Mouse (Mus musculus) heart, embryonic 11.5 days (tissue): Measurements from ENCODE around the gene Adgrf3. TPM values are rescaled to one million over a fixed set of nuclear protein-coding genes. Genes with fewer than 3 reads are reported as not detected.
A peak's percentile ranks its signal among the peaks of the same experiment; 100 is the strongest.

Experiments used
- ATAC-seq: fragments of 200-750 bp; cut with Nextera tagmentation; replicated peaks from 2 replicates; pipeline ENCODE4 v1.8.0; 2017; ENCODE audit warnings: moderate library complexity; ENCODE audit not compliant: insufficient number of reproducible peaks, low FRiP score, low TSS enrichment
- H3K27ac ChIP-seq: fragments of 300-500 bp; sonication (generic); 2 replicates; pipeline ENCODE4 v1.5.1; 2014; ENCODE audit warnings: mild to moderate bottlenecking, low read depth, low read length
- H3K27me3 ChIP-seq: fragments of 300-500 bp; sonication (generic); 2 replicates; pipeline ENCODE4 v1.6.1; 2014; ENCODE audit warnings: mild to moderate bottlenecking, low read length, mixed read lengths; ENCODE audit not compliant: control insufficient read depth, insufficient read depth
- H3K36me3 ChIP-seq: fragments of 300-500 bp; sonication (generic); 2 replicates; pipeline ENCODE4 v1.6.1; 2014; ENCODE audit warnings: mild to moderate bottlenecking, low read length, moderate library complexity, mixed read lengths; ENCODE audit not compliant: control insufficient read depth, insufficient read depth
- H3K4me1 ChIP-seq: fragments of 300-500 bp; sonication (generic); 2 replicates; pipeline ENCODE4 v1.6.1; 2014; ENCODE audit warnings: low read length; ENCODE audit not compliant: control insufficient read depth, insufficient read depth
- H3K4me2 ChIP-seq: fragments of 300-500 bp; sonication (generic); 2 replicates; pipeline ENCODE4 v1.6.1; 2014; ENCODE audit warnings: mild to moderate bottlenecking, moderate library complexity
- H3K4me3 ChIP-seq: fragments of 300-500 bp; sonication (generic); 2 replicates; pipeline ENCODE4 v1.5.1; 2014; ENCODE audit warnings: low read depth, low read length
- H3K9ac ChIP-seq: fragments of 300-500 bp; sonication (generic); 2 replicates; pipeline ENCODE4 v1.6.1; 2014; ENCODE audit warnings: mild to moderate bottlenecking, low read depth, low read length, moderate library complexity
- H3K9me3 ChIP-seq: fragments of 300-500 bp; sonication (generic); replicated peaks from 2 replicates; pipeline ENCODE4 v1.6.1; 2016; ENCODE audit warnings: low read length; ENCODE audit not compliant: control insufficient read depth
- WGBS: fragments of 180-500 bp; shearing (Covaris S2); extraction: QIAGEN DNeasy Blood & Tissue Kit; methylation state at CpG from one replicate; pipeline ENCODE4 v1.1.7; 2014; ENCODE audit not compliant: insufficient replicate concordance; 5-methylcytosine and 5-hydroxymethylcytosine counted together
- microRNA counts: library from miRNA; unstranded; fragments of <30 nt; microRNA quantifications from one replicate; lab custom pipeline; 2015
- microRNA-seq: library from miRNA; unstranded; fragments of <30 nt; microRNA quantifications from one replicate; pipeline ENCODE4, GENCODE M21; 2016; ENCODE audit warnings: borderline number of aligned reads
- polyA plus RNA-seq: library from polyadenylated mRNA; unstranded; fragments of >200 nt; fragmentation: Nextera tagmentation; extraction: Ambion mirVana; gene quantifications from 2 replicates; pipeline ENCODE4 v1.2.1, GENCODE M21; 2014

The Adgrf3 gene
- polyA plus RNA-seq, 1 experiment from 2014 or later: 0.62 TPM

DNA sequence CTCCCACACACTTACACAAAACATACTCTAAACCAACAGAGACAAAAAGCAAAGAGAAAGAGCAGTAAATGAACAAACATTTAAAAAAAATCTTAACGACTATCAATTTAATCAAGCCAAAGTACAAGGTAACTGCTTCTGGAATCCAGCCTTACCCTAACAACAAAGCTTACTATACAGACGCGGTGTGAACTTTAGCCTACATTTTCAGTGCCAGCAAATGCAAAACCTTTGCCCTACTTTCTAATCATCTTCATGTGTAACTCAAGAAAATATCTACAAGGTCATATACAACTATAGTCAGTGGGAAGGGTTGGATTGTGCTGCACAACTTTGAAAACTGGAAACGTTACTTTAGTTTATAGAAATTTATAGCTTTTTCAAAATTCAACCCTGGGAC is 53.5 kb downstream of the Adgrf3 start:
- Histone ChIP-seq H3K4me1 (peaks cover 5% of the 10 kb centered on the region; the same call in 1 of the 2 replicates), H3K9ac (no peak overlapping the region), H3K27me3 (no peaks in the 10 kb centered on the region), H3K4me2 (no peak overlapping the region), H3K36me3 (peaks cover 1% of the 10 kb centered on the region; the same call in 1 of the 2 replicates), H3K9me3 (no peaks in the 10 kb centered on the region), H3K4me3 (no peak overlapping the region), H3K27ac (no peak overlapping the region)
- ATAC-seq: no peak
- WGBS: 79% methylated on average over 4 of the region's 4 CpGs

DNA sequence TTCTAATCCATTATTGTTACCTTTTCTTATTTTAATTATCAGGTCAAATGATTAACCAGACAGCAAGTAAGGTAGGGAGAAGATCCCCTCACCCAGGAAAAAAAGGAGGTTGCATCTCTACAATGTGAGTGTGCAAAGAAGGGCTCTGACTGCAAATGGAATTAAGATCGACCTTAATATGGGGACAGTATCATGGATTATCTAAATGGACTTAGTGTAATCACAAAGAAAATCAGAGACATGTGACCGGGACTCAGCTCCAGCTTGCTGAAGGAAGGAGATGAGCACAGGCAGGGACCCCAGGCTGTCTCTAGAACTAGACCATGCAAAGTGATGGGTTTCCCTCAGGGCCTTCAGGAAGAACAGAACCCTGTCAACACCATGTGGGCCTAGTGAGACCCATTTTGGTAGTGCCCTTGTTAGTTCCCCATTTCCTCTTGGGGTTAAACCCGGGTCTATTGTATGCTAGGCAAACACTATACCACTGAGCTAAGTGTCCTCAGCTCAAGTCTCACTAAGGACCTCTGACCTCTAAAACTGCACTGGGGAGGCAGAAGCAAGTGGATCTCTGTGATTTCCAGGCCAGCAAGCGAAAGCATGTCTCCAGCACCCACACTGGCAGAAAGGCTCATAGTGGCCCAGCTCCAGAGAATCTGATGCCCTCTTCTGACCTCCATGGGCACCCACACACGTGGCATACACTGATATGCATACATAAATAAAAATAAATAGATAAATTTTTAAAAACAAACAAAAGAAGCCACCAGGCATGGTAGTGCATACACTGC is 57.2 kb downstream of the Adgrf3 start:
- Histone ChIP-seq H3K27me3 (no peaks in the 10 kb centered on the region), H3K9ac (no peak overlapping the region), H3K9me3 (no peaks in the 10 kb centered on the region), H3K4me3 (no peak overlapping the region), H3K36me3 (peaks cover 15% of the 10 kb centered on the region), H3K27ac (no peak overlapping the region), H3K4me2 (no peak overlapping the region), H3K4me1 (no peaks in the 10 kb centered on the region)
- ATAC-seq: no peak
- WGBS: 83% methylated on average over 5 of the region's 5 CpGs

DNA sequence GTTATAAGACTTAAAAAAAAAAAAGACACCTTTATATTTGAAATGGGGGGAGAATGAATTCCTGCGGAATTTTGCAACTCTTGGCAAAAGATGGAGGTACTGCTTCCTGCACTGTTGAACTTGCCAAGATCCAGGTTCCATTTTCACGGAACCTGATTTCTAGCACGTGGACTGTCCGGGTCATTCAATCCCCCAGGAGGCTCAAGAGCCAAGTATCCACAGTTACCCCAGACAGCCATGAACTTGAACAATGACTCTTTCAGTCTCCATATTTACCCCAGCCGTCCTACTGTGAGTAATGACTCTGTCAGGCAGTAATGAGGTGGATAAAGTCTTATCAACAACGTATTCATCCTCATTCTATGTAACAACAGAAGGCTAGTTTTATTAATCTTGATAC is 59.0 kb downstream of the Adgrf3 start:
- no peak overlapping the region for H3K27ac ChIP-seq
- H3K27me3 ChIP-seq: no peaks in the 10 kb centered on the region
- no peak overlapping the region for H3K4me3 ChIP-seq
- no peaks in the 10 kb centered on the region for H3K4me1 ChIP-seq
- no peaks in the 10 kb centered on the region for H3K9me3 ChIP-seq
- no peak for ATAC-seq
- no peak overlapping the region for H3K9ac ChIP-seq
- no peak overlapping the region for H3K4me2 ChIP-seq
- peaks cover 15% of the 10 kb centered on the region for H3K36me3 ChIP-seq
- WGBS: 91% methylated on average over 6 of the region's 6 CpGs

MicroRNA genes within 50 kb of the gene (microRNA counts, 519-probe panel; counts per million panel counts)
- microRNA mmu-miR-1960 (lab: Ali Mortazavi, UCI): 32.2 counts per million

Small RNA genes lying within 50 kb of the gene (microRNA-seq; reads per million reads assigned to microRNA genes)
- 3.1 reads per million, percentile 32 among the genes with 10 or more reads in this experiment for gene Mir1960

Other genes starting within 250 kb of the Adgrf3 start
- gene Il6, start 192.6 kb downstream of the Adgrf3 start, polyA plus RNA-seq: 0.14 TPM in 1 of 2 replicates, not detected in the other
- gene Tyms, start 132.1 kb downstream of the Adgrf3 start, polyA plus RNA-seq: 158 and 173 TPM in 2 replicates
- 0.21 and 0.23 TPM in 2 replicates for gene Garem2, start 100.6 kb downstream of the Adgrf3 start, polyA plus RNA-seq
- not detected in 2 replicates for gene 3110082J24Rik, start 99.6 kb downstream of the Adgrf3 start, polyA plus RNA-seq
- 129 and 172 TPM in 2 replicates for gene Hadha, start 50.6 kb downstream of the Adgrf3 start, polyA plus RNA-seq
- 268 and 306 TPM in 2 replicates for gene Hadhb, start 50.5 kb downstream of the Adgrf3 start, polyA plus RNA-seq
- gene Selenoi, start 26.9 kb upstream of the Adgrf3 start, polyA plus RNA-seq: 22.9 and 24.9 TPM in 2 replicates
- 0.36 TPM in 1 of 2 replicates, not detected in the other for gene Drc1, start 75.7 kb upstream of the Adgrf3 start, polyA plus RNA-seq